Mouse (Mus musculus) liver, postnatal 0 days (tissue): Measurements from ENCODE around the gene Cd151.

Experiments
- CTCF ChIP-seq: sonication (generic); IDR thresholded peaks from 2 replicates; pipeline ENCODE4 v1.5.1; 2016; ENCODE audit warnings: antibody characterized with exemption, low read depth
- EP300 ChIP-seq: IDR thresholded peaks from 2 replicates; pipeline ENCODE4 v1.6.1; 2016; ENCODE audit warnings: antibody characterized with exemption, low read depth, mild to moderate bottlenecking

DNA sequence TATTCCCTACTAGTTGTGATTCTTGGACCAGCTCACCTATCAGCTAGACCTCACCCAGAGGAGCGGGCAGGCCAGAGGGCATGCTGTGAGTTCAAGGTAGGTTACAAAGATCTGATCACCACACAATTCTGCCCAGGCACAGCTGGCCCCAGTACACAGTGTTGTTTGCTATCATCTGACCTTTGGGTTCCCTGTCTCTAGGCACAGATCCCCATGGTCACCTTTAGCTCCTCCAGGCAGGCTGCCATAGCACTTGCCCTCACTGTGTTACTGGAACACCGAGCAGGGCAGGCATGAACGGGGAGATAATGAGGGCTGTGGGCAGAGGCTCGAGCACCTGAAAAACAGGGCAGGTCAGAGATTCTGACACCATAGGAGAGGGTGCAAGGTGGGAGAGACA, 50.4 kb downstream of the Cd151 start:
- TF ChIP-seq CTCF, result no peak
- TF ChIP-seq EP300, result no peak
